Comparison of ENCODE assay signal across 8 mouse cellular contexts in genomic region chr6:17675019-17675756, GRCm38 (mm10). TPM values are rescaled to one million over a fixed set of nuclear protein-coding genes. Genes with fewer than 3 reads are reported as not detected.
DNase-seq lines count a peak whose midpoint lies in the region; ATAC-seq and TF ChIP-seq lines count a peak whose summit lies in the region.

No protein-coding gene starts in this region.

- no peaks in the 10 kb centered on the region for H3K36me3 ChIP-seq in forebrain, embryonic 12.5 days (replicated peaks)
- H3K36me3 ChIP-seq in hindbrain, embryonic 12.5 days, result no peaks in the 10 kb centered on the region
- H3K36me3 ChIP-seq in limb, embryonic 14.5 days (ENCODE audit: control insufficient read depth, insufficient read depth, low read length), result no peaks in the 10 kb centered on the region
- H3K36me3 ChIP-seq in midbrain, embryonic 15.5 days (replicated peaks), result no peaks in the 10 kb centered on the region
- H3K36me3 ChIP-seq in splenic B cell, adult 2 months (ENCODE audit: control insufficient read depth, insufficient read depth, low read length, poor library complexity, severe bottlenecking), result 0 out of 2 replicates have a peak, but pooled peaks cover 2% of the 10 kb centered on the region

- no peak overlapping the region for H3K27ac ChIP-seq in forebrain, embryonic 12.5 days
- H3K27ac ChIP-seq in hindbrain, embryonic 12.5 days, result no peak overlapping the region
- no peak overlapping the region for H3K27ac ChIP-seq in limb, embryonic 14.5 days (replicated peaks; ENCODE audit: low read depth, low read length)
- no peak overlapping the region for H3K27ac ChIP-seq in midbrain, embryonic 15.5 days

- no peaks in the 10 kb centered on the region for H3K4me1 ChIP-seq in forebrain, embryonic 12.5 days
- H3K4me1 ChIP-seq in hindbrain, embryonic 12.5 days, result no peaks in the 10 kb centered on the region
- H3K4me1 ChIP-seq in limb, embryonic 14.5 days (ENCODE audit: control insufficient read depth, insufficient read depth, low read length), result no peaks in the 10 kb centered on the region
- no peaks in the 10 kb centered on the region for H3K4me1 ChIP-seq in midbrain, embryonic 15.5 days

- peak; percentile 60 for ATAC-seq in forebrain, embryonic 12.5 days (ENCODE audit: low FRiP score)
- ATAC-seq in hindbrain, embryonic 12.5 days (ENCODE audit: low FRiP score), result peak; percentile 77; the same call in 1 of the 2 replicates
- peak; percentile 70 for ATAC-seq in limb, embryonic 14.5 days (ENCODE audit: low FRiP score, low read depth)
- ATAC-seq in midbrain, embryonic 15.5 days (replicated peaks), result peak; percentile 75

- no peak overlapping the region for H3K9ac ChIP-seq in forebrain, embryonic 12.5 days
- no peak overlapping the region for H3K9ac ChIP-seq in hindbrain, embryonic 12.5 days
- H3K9ac ChIP-seq in limb, embryonic 14.5 days (ENCODE audit: low read depth, low read length, severe bottlenecking), result no peak overlapping the region
- no peak overlapping the region for H3K9ac ChIP-seq in midbrain, embryonic 15.5 days

- peak; percentile 51 for DNase-seq in ovary, postnatal 36 days (ENCODE audit: low spot score)
- no peak for DNase-seq in ovary, adult 18-20 months (ENCODE audit: low spot score)
- DNase-seq in c-Kit-positive CD71-positive TER-119-positive erythroid progenitor cells, embryonic 14.5 days (ENCODE audit: low spot score), result peak; percentile 80
- DNase-seq in limb, embryonic 14.5 days (ENCODE audit: low spot score), result peak; percentile 85
- peak; percentile 85 for DNase-seq in splenic B cell, adult 2 months (ENCODE audit: low read depth, low spot score)

- H3K4me2 ChIP-seq in forebrain, embryonic 12.5 days, result no peak overlapping the region
- H3K4me2 ChIP-seq in hindbrain, embryonic 12.5 days (replicated peaks), result no peak overlapping the region
- H3K4me2 ChIP-seq in limb, embryonic 14.5 days (replicated peaks; ENCODE audit: low read depth, low read length, severe bottlenecking), result no peak overlapping the region
- H3K4me2 ChIP-seq in midbrain, embryonic 15.5 days, result peak overlapping the region; percentile 20; the same call in 1 of the 2 replicates

- no peaks in the 10 kb centered on the region for H3K9me3 ChIP-seq in forebrain, embryonic 12.5 days
- no peaks in the 10 kb centered on the region for H3K9me3 ChIP-seq in hindbrain, embryonic 12.5 days (replicated peaks)
- H3K9me3 ChIP-seq in limb, embryonic 14.5 days (ENCODE audit: control insufficient read depth, low read length), result no peaks in the 10 kb centered on the region
- no peaks in the 10 kb centered on the region for H3K9me3 ChIP-seq in midbrain, embryonic 15.5 days

- WGBS in forebrain, embryonic 12.5 days, result 30% methylated on average over 12 of the region's 12 CpGs
- WGBS in hindbrain, embryonic 12.5 days, result 29% methylated on average over 12 of the region's 12 CpGs
- WGBS in limb, embryonic 14.5 days, result 28% methylated on average over 12 of the region's 12 CpGs
- WGBS in midbrain, embryonic 15.5 days, result 23% methylated on average over 12 of the region's 12 CpGs

- H3K27me3 ChIP-seq in forebrain, embryonic 12.5 days, result no peaks in the 10 kb centered on the region
- no peaks in the 10 kb centered on the region for H3K27me3 ChIP-seq in hindbrain, embryonic 12.5 days
- no peaks in the 10 kb centered on the region for H3K27me3 ChIP-seq in limb, embryonic 14.5 days (ENCODE audit: control insufficient read depth, insufficient read depth, low read length)
- no peaks in the 10 kb centered on the region for H3K27me3 ChIP-seq in midbrain, embryonic 15.5 days (replicated peaks)
- no peaks in the 10 kb centered on the region for H3K27me3 ChIP-seq in splenic B cell, adult 2 months (ENCODE audit: control insufficient read depth, insufficient read depth, low read length, poor library complexity, severe bottlenecking)

- TF ChIP-seq POLR2A in limb, embryonic 14.5 days (IDR thresholded peaks at IDR 0.05; ENCODE audit: borderline replicate concordance, extremely low read depth, insufficient read depth, insufficient read length), result no peak

- no peak overlapping the region for H3K4me3 ChIP-seq in forebrain, embryonic 12.5 days (replicated peaks)
- H3K4me3 ChIP-seq in hindbrain, embryonic 12.5 days, result no peak overlapping the region
- H3K4me3 ChIP-seq in limb, embryonic 14.5 days (replicated peaks; ENCODE audit: low read length), result no peak overlapping the region
- H3K4me3 ChIP-seq in midbrain, embryonic 15.5 days, result no peak overlapping the region

RNA-seq across cellular contexts. Expression of gene St7, which starts 17.5 kb away (rescaled TPM):
- 45.6 and 48.6 TPM in 2 replicates for polyA plus RNA-seq in forebrain, embryonic 12.5 days (2016; fragmentation: Nextera tagmentation; extraction: Ambion mirVana)
- polyA plus RNA-seq in hindbrain, embryonic 12.5 days (2016; fragmentation: Nextera tagmentation; extraction: Ambion mirVana), result 47.2 and 49.1 TPM in 2 replicates
- polyA plus RNA-seq in limb, embryonic 14.5 days (2012; rRNA removed), result 33.0 and 35.0 TPM in 2 replicates
- 29.7 and 31.1 TPM in 2 replicates for polyA plus RNA-seq in limb, embryonic 14.5 days (2014; fragmentation: Nextera tagmentation; extraction: Ambion mirVana)
- polyA plus RNA-seq in midbrain, embryonic 15.5 days (2015; fragmentation: Nextera tagmentation; extraction: Ambion mirVana), result 60.8 and 63.4 TPM in 2 replicates

RNA-seq across cellular contexts. Expression of gene Capza2, which starts 39.2 kb away (rescaled TPM):
- polyA plus RNA-seq in forebrain, embryonic 12.5 days (2016; fragmentation: Nextera tagmentation; extraction: Ambion mirVana), result 232 and 242 TPM in 2 replicates
- 224 and 257 TPM in 2 replicates for polyA plus RNA-seq in hindbrain, embryonic 12.5 days (2016; fragmentation: Nextera tagmentation; extraction: Ambion mirVana)
- polyA plus RNA-seq in limb, embryonic 14.5 days (2012; rRNA removed), result 71.0 and 82.0 TPM in 2 replicates
- polyA plus RNA-seq in limb, embryonic 14.5 days (2014; fragmentation: Nextera tagmentation; extraction: Ambion mirVana), result 211 and 223 TPM in 2 replicates
- 218 and 224 TPM in 2 replicates for polyA plus RNA-seq in midbrain, embryonic 15.5 days (2015; fragmentation: Nextera tagmentation; extraction: Ambion mirVana)
